Mouse (Mus musculus): ENCODE data around the gene Rnh1. TPM values are rescaled to one million over a fixed set of nuclear protein-coding genes. Genes with fewer than 3 reads are reported as not detected.

The Rnh1 gene
- total and polyA plus RNA-seq, 3 experiments: 71.4 to 94.5 TPM; not detected in 1

DNA sequence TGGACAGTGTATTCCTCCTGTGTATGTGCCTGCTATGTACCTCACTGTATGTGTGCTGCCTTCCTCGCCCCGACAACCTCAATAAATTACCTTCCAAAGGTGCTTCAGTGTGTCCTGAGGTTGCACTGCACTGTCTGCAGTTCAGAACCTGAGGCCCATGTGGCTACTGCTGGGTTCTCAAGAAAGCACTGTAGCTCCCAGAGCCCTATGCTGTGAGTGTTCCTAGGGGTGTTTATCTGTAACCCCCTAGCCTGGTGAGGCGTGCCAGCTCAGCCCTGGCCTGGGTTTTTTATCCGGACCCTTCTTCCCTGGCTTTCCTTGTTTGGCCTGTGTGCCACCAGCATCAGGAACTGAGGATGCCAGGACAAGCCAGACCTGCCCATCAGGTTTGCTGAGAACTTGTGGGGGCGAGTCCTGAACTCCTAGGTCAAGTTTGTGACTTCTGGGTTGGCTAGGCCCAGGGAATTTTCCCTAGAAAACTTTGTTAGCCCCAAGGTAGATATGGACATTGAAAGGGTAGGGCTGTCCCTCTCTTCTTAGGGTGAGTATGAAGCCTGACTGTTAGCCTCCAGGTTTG, 46.0 kb upstream of the Rnh1 start:
- Histone ChIP-seq H3K9ac (ENCODE audit: control insufficient read depth, low read depth, low read length, poor library complexity, severe bottlenecking) (no peak overlapping the region), H3K79me2 (ENCODE audit: control insufficient read depth, insufficient read depth, low read length, poor library complexity) (no peaks in the 10 kb centered on the region; the same call in 1 of the 2 replicates), H3K27ac (ENCODE audit: control insufficient read depth, low read depth, low read length) (no peak overlapping the region), H3K4me3 (ENCODE audit: control insufficient read depth in 1 of 2, insufficient read depth in 1 of 2, low read depth in 2 of 2, low read length in 2 of 2) (no peak overlapping the region), H3K9me3 (replicated peaks; ENCODE audit: insufficient read depth, low read length) (no peaks in the 10 kb centered on the region), H3K36me3 (ENCODE audit: control insufficient read depth in 1 of 2, insufficient read depth in 2 of 2, low read length in 2 of 2) (peaks cover 0 to 6% of the 10 kb centered on the region in 2 experiments; a peak in 2 of 4 replicates), H3K4me1 (ENCODE audit: control insufficient read depth in 1 of 2, insufficient read depth in 2 of 2, low read length in 2 of 2) (peaks cover 0 to 19% of the 10 kb centered on the region in 2 experiments; a peak in 3 of 4 replicates), H3K27me3 (ENCODE audit: control insufficient read depth in 1 of 2, insufficient read depth in 2 of 2, low read length in 2 of 2) (no peaks in the 10 kb centered on the region)
- no peak for DNase-seq (ENCODE audit: low read depth, low spot score)
- TF ChIP-seq SIN3A (IDR thresholded peaks at IDR 0.05; ENCODE audit: low read length): no peak
- TF ChIP-seq TCF12 (IDR thresholded peaks at IDR 0.05; ENCODE audit: low read depth, low read length): no peak
- TF ChIP-seq RCOR1 (IDR thresholded peaks at IDR 0.05; ENCODE audit: low read depth, low read length): no peak
- TF ChIP-seq SMC3 (IDR thresholded peaks at IDR 0.05; ENCODE audit: low read depth, low read length): no peak

DNA sequence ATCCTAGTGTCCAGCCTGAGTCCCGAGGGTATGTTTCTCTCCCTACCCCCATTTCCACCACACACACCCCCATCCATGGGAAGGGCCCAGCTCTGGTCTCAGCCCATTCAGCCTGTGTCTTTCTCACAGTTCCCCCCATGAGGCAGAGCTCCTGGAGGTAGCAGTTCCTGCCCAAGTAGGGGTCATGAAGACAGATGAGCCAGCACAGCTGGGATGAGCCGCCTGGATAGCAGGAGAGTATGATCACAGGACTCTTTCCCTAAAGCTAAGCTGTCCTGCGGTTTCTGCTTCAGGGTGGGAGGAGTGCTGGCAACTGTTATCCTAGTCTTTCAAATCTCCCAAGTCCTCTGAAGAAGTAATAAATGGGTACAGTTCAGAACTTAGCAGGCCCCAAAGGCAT, 45.5 kb upstream of the Rnh1 start:
- Histone ChIP-seq H3K9me3 (replicated peaks; ENCODE audit: insufficient read depth, low read length) (no peaks in the 10 kb centered on the region), H3K36me3 (ENCODE audit: control insufficient read depth in 1 of 2, insufficient read depth in 2 of 2, low read length in 2 of 2) (peaks cover 0 to 6% of the 10 kb centered on the region in 2 experiments; a peak in 2 of 4 replicates), H3K4me3 (ENCODE audit: control insufficient read depth in 1 of 2, insufficient read depth in 1 of 2, low read depth in 2 of 2, low read length in 2 of 2) (no peak overlapping the region), H3K27me3 (ENCODE audit: control insufficient read depth in 1 of 2, insufficient read depth in 2 of 2, low read length in 2 of 2) (no peaks in the 10 kb centered on the region), H3K4me1 (ENCODE audit: control insufficient read depth in 1 of 2, insufficient read depth in 2 of 2, low read length in 2 of 2) (peaks cover 0 to 19% of the 10 kb centered on the region in 2 experiments; a peak in 3 of 4 replicates), H3K79me2 (ENCODE audit: control insufficient read depth, insufficient read depth, low read length, poor library complexity) (no peaks in the 10 kb centered on the region; the same call in 1 of the 2 replicates), H3K9ac (ENCODE audit: control insufficient read depth, low read depth, low read length, poor library complexity, severe bottlenecking) (no peak overlapping the region), H3K27ac (ENCODE audit: control insufficient read depth, low read depth, low read length) (no peak overlapping the region)
- no peak for TF ChIP-seq GATA1 (IDR thresholded peaks at IDR 0.05; ENCODE audit: low read depth, low read length)
- peak; percentile 33; the same call in 1 of the 2 replicates for TF ChIP-seq ZMIZ1 (IDR thresholded peaks at IDR 0.05; ENCODE audit: low read depth, low read length)
- no peak for DNase-seq (ENCODE audit: low read depth, low spot score)

DNA sequence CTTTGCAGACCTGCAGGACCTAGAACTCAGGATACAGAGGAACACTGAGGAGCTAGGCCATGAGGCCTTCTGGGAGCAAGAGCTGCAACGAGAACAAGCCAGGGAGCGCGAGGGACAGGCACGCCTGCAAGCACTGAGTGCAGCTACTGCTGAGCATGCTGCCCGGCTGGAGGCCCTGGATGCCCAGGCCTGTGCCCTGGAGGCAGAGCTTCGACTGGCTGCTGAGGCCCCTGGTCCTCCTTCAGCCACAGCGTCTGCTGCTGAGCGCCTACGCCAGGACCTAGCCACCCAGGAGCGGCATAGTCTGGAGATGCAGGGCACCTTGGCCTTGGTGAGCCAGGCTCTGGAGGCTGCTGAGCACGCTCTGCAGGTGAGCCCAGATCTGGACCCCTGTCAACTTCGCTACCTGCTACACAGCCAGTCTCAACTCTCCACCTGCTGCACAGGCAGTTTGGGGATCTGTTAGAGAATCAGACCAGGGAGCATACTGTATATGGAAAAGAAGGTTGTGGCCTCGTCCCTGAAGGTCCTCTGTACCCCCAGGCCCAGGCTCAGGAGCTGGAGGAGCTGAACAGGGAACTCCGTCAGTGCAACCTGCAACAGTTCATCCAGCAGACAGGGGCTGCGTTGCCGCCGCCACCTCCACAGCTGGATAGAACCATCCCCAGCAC, 44.8 kb upstream of the Rnh1 start:
- no peak for DNase-seq (ENCODE audit: low read depth, low spot score)
- no peaks in the 10 kb centered on the region; the same call in 1 of the 2 replicates for H3K79me2 ChIP-seq (ENCODE audit: control insufficient read depth, insufficient read depth, low read length, poor library complexity)
- H3K27me3 ChIP-seq (ENCODE audit: control insufficient read depth in 1 of 2, insufficient read depth in 2 of 2, low read length in 2 of 2): no peaks in the 10 kb centered on the region
- no peaks in the 10 kb centered on the region for H3K9me3 ChIP-seq (replicated peaks; ENCODE audit: insufficient read depth, low read length)
- no peak overlapping the region for H3K4me3 ChIP-seq (ENCODE audit: control insufficient read depth in 1 of 2, insufficient read depth in 1 of 2, low read depth in 2 of 2, low read length in 2 of 2)
- H3K27ac ChIP-seq (ENCODE audit: control insufficient read depth, low read depth, low read length): no peak overlapping the region
- H3K4me1 ChIP-seq (ENCODE audit: control insufficient read depth in 1 of 2, insufficient read depth in 2 of 2, low read length in 2 of 2): peaks cover 0 to 15% of the 10 kb centered on the region in 2 experiments; a peak in 3 of 4 replicates
- no peak overlapping the region for H3K9ac ChIP-seq (ENCODE audit: control insufficient read depth, low read depth, low read length, poor library complexity, severe bottlenecking)
- peaks cover 0 to 4% of the 10 kb centered on the region in 2 experiments; a peak in 2 of 4 replicates for H3K36me3 ChIP-seq (ENCODE audit: control insufficient read depth in 1 of 2, insufficient read depth in 2 of 2, low read length in 2 of 2)
- TF ChIP-seq GABPA (IDR thresholded peaks at IDR 0.05; ENCODE audit: low read depth, low read length) (no peak), ZNF384 (IDR thresholded peaks at IDR 0.05; ENCODE audit: low read depth, low read length) (no peak), RAD21 (IDR thresholded peaks at IDR 0.05; ENCODE audit: low read depth, low read length) (no peak), TCF12 (IDR thresholded peaks at IDR 0.05; ENCODE audit: low read depth, low read length) (no peak), CHD1 (IDR thresholded peaks at IDR 0.05; ENCODE audit: low read depth, low read length) (no peak), MYB (IDR thresholded peaks at IDR 0.05; ENCODE audit: low read depth, low read length) (no peak), MAZ (IDR thresholded peaks at IDR 0.05; ENCODE audit: low read depth, low read length) (no peak), ZMIZ1 (IDR thresholded peaks at IDR 0.05; ENCODE audit: low read depth, low read length) (no peak), ETS1 (IDR thresholded peaks at IDR 0.05; ENCODE audit: low read depth, low read length) (no peak), JUND (IDR thresholded peaks at IDR 0.05; ENCODE audit: low read depth, low read length) (no peak), POLR2A (IDR thresholded peaks at IDR 0.05; ENCODE audit: control insufficient read depth in 1 of 2, insufficient read depth in 1 of 2, low read depth in 1 of 2, low read length in 2 of 2, poor library complexity in 1 of 2) (no peak), MEF2A (IDR thresholded peaks at IDR 0.05; ENCODE audit: extremely low read depth, insufficient replicate concordance, low read depth, low read length, poor library complexity, severe bottlenecking) (no peak), ZC3H11A (IDR thresholded peaks at IDR 0.05; ENCODE audit: low read depth, low read length) (no peak), RCOR1 (IDR thresholded peaks at IDR 0.05; ENCODE audit: low read depth, low read length) (no peak), UBTF (IDR thresholded peaks at IDR 0.05; ENCODE audit: borderline replicate concordance, insufficient read depth, low read depth, low read length) (no peak), CHD2 (IDR thresholded peaks at IDR 0.05; ENCODE audit: low read length) (no peak), E2F4 (IDR thresholded peaks at IDR 0.05; ENCODE audit: borderline replicate concordance, low read depth, low read length) (no peak)

Data from MEL (cell line).